Mouse (Mus musculus): ENCODE results near the gene Tbck. TPM values are rescaled to one million over a fixed set of nuclear protein-coding genes. Genes with fewer than 3 reads are reported as not detected.

Tbck gene
- polyA plus RNA-seq, 1 experiment from 2014 or later, result 34.4 TPM

DNA sequence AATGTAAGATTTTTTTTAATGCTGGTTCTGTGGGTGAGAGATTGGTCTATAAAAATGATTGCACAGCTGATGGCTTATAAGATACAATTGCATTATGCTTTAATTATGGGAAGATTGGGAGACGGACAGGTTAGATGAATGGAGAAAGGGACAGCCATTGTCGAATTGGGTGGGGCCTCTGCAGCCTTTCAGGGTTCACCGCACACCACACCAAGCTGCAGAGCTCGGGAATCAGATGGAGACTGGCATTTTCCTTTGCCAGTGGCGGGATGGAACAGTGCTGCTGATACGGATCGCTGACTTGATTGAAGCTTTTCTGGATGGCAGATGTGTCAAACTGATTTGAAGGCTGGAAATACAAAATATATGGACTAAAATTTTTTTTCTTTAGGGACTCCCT lies 88.1 kb downstream of the Tbck start:
- Histone ChIP-seq H3K27ac (replicated peaks) (no peak overlapping the region), H3K9me3 (no peaks in the 10 kb centered on the region), H3K4me2 (no peak overlapping the region), H3K9ac (no peak overlapping the region), H3K36me3 (peaks cover 9% of the 10 kb centered on the region; the same call in 1 of the 2 replicates), H3K4me3 (no peak overlapping the region), H3K4me1 (replicated peaks) (no peaks in the 10 kb centered on the region), H3K27me3 (no peaks in the 10 kb centered on the region)
- 59% methylated on average over 7 of the region's 7 CpGs for WGBS
- no peak for ATAC-seq (ENCODE audit: low read depth)

DNA sequence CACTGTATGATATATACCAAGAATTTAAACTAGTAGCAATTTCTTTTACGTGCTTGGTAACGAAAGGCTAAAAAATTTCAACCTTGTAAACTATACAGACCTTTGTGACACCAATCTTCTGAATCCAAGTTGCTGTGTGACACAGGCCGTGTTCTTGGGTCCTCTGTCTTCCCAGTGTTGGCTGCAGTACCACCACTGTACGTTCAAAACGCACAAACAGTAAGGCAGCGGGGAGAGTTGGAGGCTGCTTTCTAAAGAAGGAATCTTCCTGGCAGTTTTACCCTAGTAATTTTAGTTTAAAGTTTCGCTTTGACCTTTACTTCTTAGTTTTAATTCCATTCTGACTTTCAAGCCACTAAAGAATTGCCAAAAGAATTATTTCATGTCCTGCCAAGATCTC lies 92.7 kb downstream of the Tbck start:
- H3K4me1 ChIP-seq (replicated peaks), result no peaks in the 10 kb centered on the region

DNA sequence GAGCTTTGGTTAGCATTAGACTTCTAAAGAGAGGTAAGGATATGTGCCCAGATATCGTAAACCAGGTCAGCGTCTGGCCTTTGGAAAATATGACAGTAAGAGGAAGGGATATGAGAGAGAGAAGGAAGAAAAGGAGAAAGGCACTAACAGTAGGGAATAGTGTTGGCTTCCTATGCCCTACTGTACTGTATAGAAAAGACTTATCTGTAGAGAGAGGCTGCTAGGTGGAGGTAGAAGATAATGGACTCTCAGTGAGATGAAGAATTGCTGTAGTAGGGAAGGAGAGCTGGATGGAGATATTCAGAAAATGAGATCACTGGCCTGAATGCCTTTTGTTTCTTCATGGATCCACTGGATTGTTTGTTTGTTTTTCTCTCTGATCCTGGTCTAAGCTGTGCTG lies 97.2 kb downstream of the Tbck start:
- Histone ChIP-seq H3K36me3 (peaks cover 2% of the 10 kb centered on the region; the same call in 1 of the 2 replicates), H3K27ac (replicated peaks) (no peak overlapping the region), H3K9ac (no peak overlapping the region), H3K9me3 (no peaks in the 10 kb centered on the region), H3K27me3 (no peaks in the 10 kb centered on the region), H3K4me3 (no peak overlapping the region), H3K4me2 (no peak overlapping the region), H3K4me1 (replicated peaks) (no peaks in the 10 kb centered on the region)
- ATAC-seq (ENCODE audit: low read depth), result no peak
- whole genome bisulfite sequencing, result 94% methylated on average over 2 of the region's 2 CpGs

More for the DNA sequence above, 92.7 kb downstream of the Tbck start:
- 0 out of 2 replicates have a peak, but pooled peaks cover 4% of the 10 kb centered on the region for H3K36me3 ChIP-seq
- no peaks in the 10 kb centered on the region for H3K27me3 ChIP-seq
- H3K9me3 ChIP-seq, result no peaks in the 10 kb centered on the region
- H3K9ac ChIP-seq, result no peak overlapping the region
- no peak overlapping the region for H3K27ac ChIP-seq (replicated peaks)
- no peak for ATAC-seq (ENCODE audit: low read depth)
- H3K4me3 ChIP-seq, result no peak overlapping the region
- WGBS, result 92% methylated on average over 7 of the region's 7 CpGs
- no peak overlapping the region for H3K4me2 ChIP-seq

DNA sequence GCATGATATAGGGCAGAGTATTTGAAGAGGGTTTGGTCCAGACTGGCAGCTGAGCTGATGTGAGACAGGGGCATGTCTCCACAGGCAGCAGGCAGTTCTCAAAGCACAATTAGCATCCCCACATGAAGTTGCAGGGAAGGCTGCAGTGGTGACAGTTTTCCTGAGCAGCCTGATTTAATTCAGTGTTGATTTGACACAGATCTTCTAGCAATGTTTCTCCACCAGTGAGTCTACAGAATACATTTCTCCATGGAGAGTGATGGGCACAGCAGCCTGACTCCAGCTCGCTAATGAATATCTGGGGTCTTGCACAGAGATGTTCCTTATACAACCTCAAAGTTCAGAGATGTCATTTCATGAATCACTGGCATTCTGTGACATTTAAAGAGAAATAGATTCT lies 99.1 kb downstream of the Tbck start:
- H3K9me3 ChIP-seq, result no peaks in the 10 kb centered on the region
- no peak overlapping the region for H3K27ac ChIP-seq (replicated peaks)
- peaks cover 5% of the 10 kb centered on the region; the same call in 1 of the 2 replicates for H3K36me3 ChIP-seq
- WGBS, result 85% methylated on average over 1 of the region's 1 CpGs
- no peaks in the 10 kb centered on the region for H3K27me3 ChIP-seq
- no peak overlapping the region for H3K4me3 ChIP-seq
- no peak overlapping the region for H3K4me2 ChIP-seq
- H3K9ac ChIP-seq, result no peak overlapping the region
- H3K4me1 ChIP-seq (replicated peaks), result no peaks in the 10 kb centered on the region
- ATAC-seq (ENCODE audit: low read depth), result no peak

DNA sequence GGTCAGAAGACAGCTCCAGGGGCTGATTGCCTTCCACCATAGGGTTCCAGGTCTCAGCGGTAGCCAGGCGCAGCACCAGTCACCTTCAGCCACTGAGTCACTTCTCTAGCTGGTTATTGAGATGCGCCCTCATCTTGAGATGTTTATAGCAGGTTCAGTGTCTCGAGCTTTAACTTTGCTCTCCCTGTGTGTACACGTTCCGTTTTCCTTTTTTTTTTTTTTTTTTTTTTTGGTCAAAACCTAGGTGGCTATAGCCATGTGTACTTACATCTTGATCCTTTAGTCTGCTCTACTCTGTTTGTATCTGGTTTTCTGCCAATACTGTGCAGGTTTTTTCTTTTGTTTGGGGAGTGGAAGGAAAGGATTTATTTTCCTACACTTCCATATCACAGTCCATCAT lies 100.8 kb downstream of the Tbck start:
- H3K4me3 ChIP-seq, result no peak overlapping the region
- no peaks in the 10 kb centered on the region for H3K27me3 ChIP-seq
- no peaks in the 10 kb centered on the region for H3K4me1 ChIP-seq (replicated peaks)
- ATAC-seq (ENCODE audit: low read depth), result no peak
- H3K4me2 ChIP-seq, result no peak overlapping the region
- WGBS, result 90% methylated on average over 6 of the region's 6 CpGs
- peaks cover 5% of the 10 kb centered on the region; the same call in 1 of the 2 replicates for H3K36me3 ChIP-seq
- H3K27ac ChIP-seq (replicated peaks), result no peak overlapping the region
- no peak overlapping the region for H3K9ac ChIP-seq
- H3K9me3 ChIP-seq, result no peaks in the 10 kb centered on the region

DNA sequence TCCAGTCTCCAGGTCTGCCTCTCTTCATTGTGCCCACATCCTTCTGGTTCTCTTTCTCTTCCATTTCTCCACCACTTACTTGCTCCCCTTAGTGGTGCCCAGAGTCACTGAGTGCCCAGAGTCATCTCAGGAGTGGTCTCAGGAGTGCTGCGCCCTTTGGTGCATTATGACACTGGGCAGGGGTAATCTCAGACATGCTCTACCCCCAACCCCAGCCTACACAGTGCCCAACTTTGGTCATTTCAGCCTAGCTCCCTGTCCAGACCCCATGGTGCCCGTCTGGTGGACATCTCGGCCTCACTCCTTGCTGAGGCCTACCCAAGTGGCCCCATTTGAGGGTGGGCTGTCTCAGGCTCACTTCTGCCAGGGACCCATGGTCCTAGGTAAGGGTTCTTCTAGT lies 102.7 kb downstream of the Tbck start:
- Histone ChIP-seq H3K27me3 (no peaks in the 10 kb centered on the region), H3K27ac (replicated peaks) (no peak overlapping the region), H3K9me3 (no peaks in the 10 kb centered on the region), H3K4me3 (no peak overlapping the region), H3K36me3 (peaks cover 5% of the 10 kb centered on the region; the same call in 1 of the 2 replicates), H3K4me2 (no peak overlapping the region), H3K9ac (no peak overlapping the region), H3K4me1 (replicated peaks) (no peaks in the 10 kb centered on the region)
- no peak for ATAC-seq (ENCODE audit: low read depth)
- WGBS, result 93% methylated on average over 3 of the region's 3 CpGs

DNA sequence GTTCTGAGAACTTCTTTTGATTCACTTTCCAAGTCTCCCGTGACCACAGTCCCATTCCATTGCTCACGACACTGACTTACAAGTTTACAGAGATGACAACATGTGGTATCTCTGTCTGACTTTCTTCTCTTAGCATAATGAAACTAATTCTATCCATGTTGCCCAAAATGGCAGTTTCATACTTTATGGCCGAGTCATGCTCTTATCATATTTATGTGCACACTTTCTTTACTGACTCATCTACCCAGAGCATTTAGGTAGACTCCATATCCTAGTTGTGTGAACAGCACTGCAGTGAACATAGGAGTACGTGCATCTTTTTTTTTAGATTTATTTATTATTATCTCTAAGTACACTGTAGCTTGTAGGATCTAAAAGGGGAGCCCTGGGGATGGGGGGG lies 103.8 kb downstream of the Tbck start:
- no peaks in the 10 kb centered on the region for H3K27me3 ChIP-seq
- no peak overlapping the region for H3K4me2 ChIP-seq
- H3K4me3 ChIP-seq, result no peak overlapping the region
- H3K9me3 ChIP-seq, result no peaks in the 10 kb centered on the region
- ATAC-seq (ENCODE audit: low read depth), result no peak
- no peaks in the 10 kb centered on the region for H3K4me1 ChIP-seq (replicated peaks)
- 94% methylated on average over 4 of the region's 4 CpGs for whole genome bisulfite sequencing
- H3K9ac ChIP-seq, result no peak overlapping the region
- no peak overlapping the region for H3K27ac ChIP-seq (replicated peaks)
- H3K36me3 ChIP-seq, result peaks cover 5% of the 10 kb centered on the region; the same call in 1 of the 2 replicates

DNA sequence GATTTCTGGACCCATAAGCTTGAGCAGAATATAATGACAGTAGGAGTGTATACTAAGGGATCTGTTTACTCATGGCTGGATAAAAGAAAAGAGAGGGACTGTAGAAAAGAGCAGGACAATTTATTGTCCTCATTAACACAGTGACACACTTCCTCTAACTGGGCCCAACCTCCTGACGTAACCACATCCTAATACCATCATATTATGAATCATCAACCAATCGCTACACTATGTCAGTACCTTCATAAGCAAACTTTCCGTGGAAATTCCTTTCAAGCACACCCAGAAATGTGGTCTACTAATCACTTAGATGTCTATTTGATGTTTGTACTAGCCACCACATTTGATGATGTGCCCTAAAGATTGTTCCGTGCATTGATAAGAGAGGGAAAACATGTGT lies 107.2 kb downstream of the Tbck start:
- H3K4me1 ChIP-seq (replicated peaks), result no peaks in the 10 kb centered on the region
- H3K4me3 ChIP-seq, result no peak overlapping the region
- H3K36me3 ChIP-seq, result peaks cover 6% of the 10 kb centered on the region; the same call in 1 of the 2 replicates
- no peak overlapping the region for H3K27ac ChIP-seq (replicated peaks)
- H3K27me3 ChIP-seq, result no peaks in the 10 kb centered on the region
- no peak for ATAC-seq (ENCODE audit: low read depth)
- 86% methylated on average over 4 of the region's 4 CpGs for WGBS
- H3K4me2 ChIP-seq, result no peak overlapping the region
- no peak overlapping the region for H3K9ac ChIP-seq
- H3K9me3 ChIP-seq, result no peaks in the 10 kb centered on the region

DNA sequence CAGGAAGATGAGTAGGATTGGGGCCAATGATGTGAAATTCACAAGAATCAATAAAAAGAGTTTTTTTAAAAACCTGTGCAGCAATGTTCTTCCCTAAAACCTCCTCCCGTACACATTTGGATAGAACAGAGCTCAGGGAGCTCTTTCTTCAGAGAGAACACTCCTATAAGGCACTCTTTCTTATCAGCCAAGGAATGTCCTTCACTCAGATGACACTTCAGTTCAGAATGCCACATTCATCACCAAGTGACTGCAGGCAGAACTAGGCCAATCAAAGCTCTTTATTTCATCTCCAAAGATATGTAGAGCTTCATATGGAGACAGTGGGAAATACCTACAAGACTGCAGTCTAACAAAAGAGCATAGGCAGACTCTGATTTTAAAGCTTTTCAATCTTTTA lies 116.3 kb downstream of the Tbck start:
- Histone ChIP-seq H3K4me3 (no peak overlapping the region), H3K4me2 (no peak overlapping the region), H3K9me3 (no peaks in the 10 kb centered on the region), H3K27ac (replicated peaks) (no peak overlapping the region), H3K27me3 (no peaks in the 10 kb centered on the region), H3K4me1 (replicated peaks) (no peaks in the 10 kb centered on the region), H3K9ac (no peak overlapping the region), H3K36me3 (peaks cover 35% of the 10 kb centered on the region)
- ATAC-seq (ENCODE audit: low read depth), result no peak
- 81% methylated on average over 1 of the region's 1 CpGs for WGBS

DNA sequence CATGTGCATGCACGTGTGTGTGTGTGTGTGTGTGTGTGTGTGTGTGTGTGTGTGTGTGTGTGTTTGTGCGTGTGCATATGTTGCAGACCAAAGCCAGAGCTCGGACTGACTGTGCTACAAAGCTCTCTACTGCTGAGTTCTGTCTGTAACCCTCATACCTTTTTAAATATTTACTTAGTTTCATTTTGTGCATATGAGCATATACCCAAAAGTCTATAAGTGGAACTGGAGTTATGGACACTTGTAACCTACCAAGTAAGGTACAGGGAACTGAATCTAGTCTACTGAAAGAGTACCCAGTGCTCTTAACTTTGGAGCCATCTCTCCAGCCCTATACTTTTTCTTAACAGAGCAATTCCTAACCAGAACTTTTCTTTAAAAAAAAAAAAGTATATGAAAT lies 118.0 kb downstream of the Tbck start:
- H3K36me3 ChIP-seq, result peaks cover 27% of the 10 kb centered on the region
- no peak overlapping the region for H3K4me2 ChIP-seq
- no peak for ATAC-seq (ENCODE audit: low read depth)
- H3K9me3 ChIP-seq, result no peaks in the 10 kb centered on the region
- H3K27me3 ChIP-seq, result no peaks in the 10 kb centered on the region
- H3K9ac ChIP-seq, result no peak overlapping the region
- 92% methylated on average over 3 of the region's 3 CpGs for WGBS
- H3K4me1 ChIP-seq (replicated peaks), result no peaks in the 10 kb centered on the region
- no peak overlapping the region for H3K27ac ChIP-seq (replicated peaks)
- no peak overlapping the region for H3K4me3 ChIP-seq

DNA sequence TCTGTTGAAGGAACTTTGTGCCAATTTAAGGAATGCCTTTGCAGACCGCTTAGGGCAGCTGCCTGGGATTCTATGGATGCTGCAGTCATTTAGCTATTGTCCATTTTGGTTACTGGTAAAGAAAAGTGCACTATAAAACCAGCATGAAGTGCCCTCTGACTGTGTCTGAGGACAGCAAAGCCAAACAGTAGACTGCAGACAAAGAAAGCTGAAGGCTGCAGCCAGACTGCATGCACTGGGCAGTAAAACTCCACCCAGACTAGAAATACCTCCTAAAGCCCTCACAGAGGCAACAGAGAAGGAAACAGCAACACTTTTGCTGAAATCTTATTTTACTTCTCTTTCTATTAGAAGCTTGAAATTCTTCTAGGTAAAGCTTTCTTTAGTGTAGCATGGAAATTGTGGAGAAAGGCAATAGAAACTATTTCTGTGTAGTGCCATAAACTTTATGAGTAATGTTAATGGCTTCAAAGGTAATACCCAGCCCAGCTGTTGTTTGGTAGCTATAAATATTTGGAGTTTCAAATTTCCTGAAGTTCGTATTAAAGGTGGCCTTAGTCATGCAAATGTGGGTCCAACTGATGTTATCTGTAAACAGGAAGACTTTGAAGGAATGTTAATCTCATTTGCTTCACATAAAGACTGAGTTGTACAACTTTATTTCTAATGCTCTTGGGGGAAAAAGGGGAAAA lies 124.1 kb downstream of the Tbck start:
- no peak for ATAC-seq (ENCODE audit: low read depth)
- Histone ChIP-seq H3K36me3 (peaks cover 21% of the 10 kb centered on the region; the same call in 1 of the 2 replicates), H3K27me3 (no peaks in the 10 kb centered on the region), H3K4me2 (no peak overlapping the region), H3K9me3 (no peaks in the 10 kb centered on the region), H3K4me1 (replicated peaks) (no peaks in the 10 kb centered on the region), H3K9ac (no peak overlapping the region), H3K4me3 (no peak overlapping the region), H3K27ac (replicated peaks) (no peak overlapping the region)
- 23% methylated on average over 2 of the region's 2 CpGs for WGBS

DNA sequence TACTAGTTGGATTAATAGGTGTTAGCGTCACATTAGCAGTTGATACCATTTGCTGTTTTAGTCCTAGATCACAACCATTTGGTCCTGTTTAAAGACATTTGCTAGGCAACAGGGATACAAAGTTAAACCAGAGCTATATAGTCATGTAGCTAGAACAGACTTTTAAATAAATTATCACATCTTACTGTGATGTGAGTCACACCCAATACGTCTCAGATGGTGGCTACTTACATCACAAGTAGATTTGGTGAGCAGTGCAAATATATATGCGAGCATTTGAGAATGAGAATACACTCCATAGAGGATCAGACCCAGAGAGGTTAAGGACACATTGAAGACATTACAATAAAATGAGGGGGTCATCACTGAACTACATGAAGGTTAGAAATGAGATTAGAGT lies 125.0 kb downstream of the Tbck start:
- no peak overlapping the region for H3K27ac ChIP-seq (replicated peaks)
- H3K9ac ChIP-seq, result no peak overlapping the region
- H3K27me3 ChIP-seq, result no peaks in the 10 kb centered on the region
- ATAC-seq (ENCODE audit: low read depth), result no peak
- H3K4me2 ChIP-seq, result no peak overlapping the region
- H3K36me3 ChIP-seq, result peaks cover 17% of the 10 kb centered on the region; the same call in 1 of the 2 replicates
- WGBS, result 96% methylated on average over 3 of the region's 3 CpGs
- H3K4me1 ChIP-seq (replicated peaks), result no peaks in the 10 kb centered on the region
- no peaks in the 10 kb centered on the region for H3K9me3 ChIP-seq
- H3K4me3 ChIP-seq, result no peak overlapping the region

DNA sequence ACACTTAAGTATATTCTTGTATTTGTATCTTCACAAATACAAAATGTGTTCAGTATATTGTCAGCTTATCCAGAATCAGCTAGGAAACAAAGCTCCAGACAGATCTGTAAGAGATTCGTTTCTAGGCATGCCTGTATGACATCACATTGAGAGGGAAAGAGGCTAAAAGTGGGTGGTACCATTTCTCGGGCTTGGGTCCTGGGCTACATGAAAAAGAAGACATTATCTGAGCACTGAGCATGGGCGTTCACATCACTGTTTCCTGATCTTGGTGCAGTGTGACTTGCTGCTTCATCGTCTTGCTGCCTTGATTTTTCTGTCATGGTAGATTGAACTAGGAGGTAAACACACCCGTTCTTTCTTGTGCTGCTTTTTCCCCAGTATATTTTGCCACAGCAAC lies 127.8 kb downstream of the Tbck start:
- no peaks in the 10 kb centered on the region for H3K4me1 ChIP-seq (replicated peaks)
- no peaks in the 10 kb centered on the region for H3K9me3 ChIP-seq
- H3K9ac ChIP-seq, result no peak overlapping the region
- H3K36me3 ChIP-seq, result peaks cover 12% of the 10 kb centered on the region; the same call in 1 of the 2 replicates
- WGBS, result 87% methylated on average over 5 of the region's 5 CpGs
- H3K4me2 ChIP-seq, result no peak overlapping the region
- H3K27me3 ChIP-seq, result no peaks in the 10 kb centered on the region
- no peak overlapping the region for H3K27ac ChIP-seq (replicated peaks)
- H3K4me3 ChIP-seq, result no peak overlapping the region
- ATAC-seq (ENCODE audit: low read depth), result no peak
